Mouse (Mus musculus) urinary bladder, adult 2 months (tissue): ENCODE measurements around the gene Zc3h10. TPM values are rescaled to one million over a fixed set of nuclear protein-coding genes. Genes with fewer than 3 reads are reported as not detected.
"Not testable (repeated sequence)": the region's sequence is repeated elsewhere in the genome, so short reads cannot be mapped to it uniquely, and the experiment has no call there.

Experiments used
- DNase-seq: peaks from one replicate; pipeline ENCODE4 v3.0.0; 2022; ENCODE audit warnings: low spot score
- polyA plus RNA-seq: library from polyadenylated mRNA; depleted of rRNA; stranded (reverse); fragments of >200 nt; gene quantifications from 2 replicates; pipeline ENCODE4 v1.2.3, GENCODE M21; 2012; rRNA removed

The Zc3h10 gene
- polyA plus RNA-seq, 1 experiment = 12.5 TPM

DNA sequence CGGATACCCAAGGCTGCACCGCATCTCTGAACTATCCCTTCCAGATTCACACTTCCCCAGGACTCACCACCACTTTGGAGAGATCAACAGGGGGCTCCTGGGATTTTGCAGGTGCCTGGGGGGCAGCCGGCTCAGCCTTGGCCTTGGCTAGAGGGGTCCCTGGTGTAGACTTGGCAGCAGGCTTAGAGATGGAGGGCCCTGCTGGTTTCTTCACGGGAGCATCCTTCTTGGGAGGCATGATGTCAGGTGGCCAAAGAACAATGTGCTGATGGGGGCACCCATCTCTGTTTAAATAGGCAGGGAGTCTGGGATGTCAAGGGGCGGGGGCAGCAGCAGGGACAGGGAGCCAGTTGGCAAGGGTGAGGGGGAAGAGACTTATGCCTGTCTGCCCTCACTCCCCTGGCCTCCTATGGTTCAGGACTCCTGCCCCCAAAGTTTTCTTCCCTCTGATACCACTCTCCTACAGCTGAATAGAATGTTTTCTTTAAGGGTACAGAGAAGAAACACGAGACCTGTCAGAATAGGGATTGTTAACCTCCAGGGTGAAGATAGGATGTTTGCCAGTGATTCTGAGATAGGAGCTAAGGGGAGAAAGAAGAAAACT is 50.3 kb downstream of the Zc3h10 start:
- no peak for DNase-seq

- no peak for DNase-seq
Observed at GRCm38 (mm10) chr10:128496509-128497077, 51.0 kb downstream of the Zc3h10 start.

- DNase-seq = no peak
Observed at GRCm38 (mm10) chr10:128495903-128496302, 51.7 kb downstream of the Zc3h10 start.

GRCm38 (mm10) chr10:128495270-128495669 is 52.3 kb downstream of the Zc3h10 start:
- DNase-seq = no peak

GRCm38 (mm10) chr10:128494667-128495245 is 52.8 kb downstream of the Zc3h10 start:
- no peak for DNase-seq

- peak; percentile 94 for DNase-seq
Observed at GRCm38 (mm10) chr10:128493695-128494666, 53.6 kb downstream of the Zc3h10 start, which contains the start of gene Myl6. Myl6 (minus strand) TSS chr10:128494145.

DNA sequence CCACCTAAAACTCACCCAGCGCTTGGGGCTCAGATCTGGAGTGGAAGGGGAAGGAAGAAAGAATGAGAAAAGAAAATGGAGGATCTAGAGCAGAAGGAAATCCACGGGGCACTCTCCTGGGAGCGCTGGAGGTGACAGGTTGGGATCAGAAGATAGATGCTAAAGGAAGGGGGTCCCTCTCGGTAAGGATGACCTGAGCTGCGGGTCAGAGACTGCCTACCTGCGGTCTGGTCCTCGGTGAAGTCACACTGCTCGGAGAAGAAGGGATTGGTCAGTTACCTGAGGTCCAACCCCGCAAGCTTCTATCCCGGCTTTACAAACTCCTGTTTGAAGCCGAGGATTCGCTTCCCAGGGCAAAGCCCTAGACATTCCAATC is 54.3 kb downstream of the Zc3h10 start:
- DNase-seq = no peak

- peak; percentile 58 for DNase-seq
Observed at GRCm38 (mm10) chr10:128492633-128493311, 54.8 kb downstream of the Zc3h10 start.

GRCm38 (mm10) chr10:128492051-128492450 is 55.5 kb downstream of the Zc3h10 start:
- not testable (repeated sequence) for DNase-seq

Other genes starting within 250 kb of the Zc3h10 start
- gene Il23a, start 249.0 kb downstream of the Zc3h10 start, polyA plus RNA-seq = 0.12 TPM in 1 of 2 replicates, not detected in the other
- gene Pan2, start 244.4 kb downstream of the Zc3h10 start, polyA plus RNA-seq = 27.9 and 31.7 TPM in 2 replicates
- gene Cnpy2, start 225.3 kb downstream of the Zc3h10 start, polyA plus RNA-seq = 118 and 124 TPM in 2 replicates
- 138 and 150 TPM in 2 replicates for gene Cs, start 210.0 kb downstream of the Zc3h10 start, polyA plus RNA-seq
- gene Coq10a, start 178.8 kb downstream of the Zc3h10 start, polyA plus RNA-seq = 63.6 and 66.9 TPM in 2 replicates
- 19.9 and 26.5 TPM in 2 replicates for gene Ankrd52, start 170.7 kb downstream of the Zc3h10 start, polyA plus RNA-seq
- gene Slc39a5, start 146.5 kb downstream of the Zc3h10 start, polyA plus RNA-seq = not detected in 2 replicates
- 47.2 and 50.1 TPM in 2 replicates for gene Nabp2, start 136.3 kb downstream of the Zc3h10 start, polyA plus RNA-seq
- gene Rnf41, start 136.1 kb downstream of the Zc3h10 start, polyA plus RNA-seq = 25.4 and 25.5 TPM in 2 replicates
- gene Smarcc2, start 88.5 kb downstream of the Zc3h10 start, polyA plus RNA-seq = 91.5 and 97.0 TPM in 2 replicates
- gene Myl6, start 53.6 kb downstream of the Zc3h10 start, polyA plus RNA-seq = 10,835 and 11,320 TPM in 2 replicates
- gene Myl6b, start 49.1 kb downstream of the Zc3h10 start, polyA plus RNA-seq = 3.0 and 3.3 TPM in 2 replicates
- gene Esyt1, start 21.9 kb downstream of the Zc3h10 start, polyA plus RNA-seq = 56.9 and 61.6 TPM in 2 replicates
- gene Rpl41, start 1.5 kb upstream of the Zc3h10 start, polyA plus RNA-seq = 2,645 and 3,313 TPM in 2 replicates
- gene Pa2g4, start 18.2 kb upstream of the Zc3h10 start, polyA plus RNA-seq = 74.1 and 75.9 TPM in 2 replicates
- 25.1 and 27.0 TPM in 2 replicates for gene Erbb3, start 41.9 kb upstream of the Zc3h10 start, polyA plus RNA-seq
- gene Rps26, start 79.0 kb upstream of the Zc3h10 start, polyA plus RNA-seq = 1,064 and 1,154 TPM in 2 replicates
- 1.4 and 2.3 TPM in 2 replicates for gene Ikzf4, start 98.2 kb upstream of the Zc3h10 start, polyA plus RNA-seq
- 19.2 and 21.0 TPM in 2 replicates for gene Suox, start 126.3 kb upstream of the Zc3h10 start, polyA plus RNA-seq
- 101 and 107 TPM in 2 replicates for gene Rab5b, start 148.5 kb upstream of the Zc3h10 start, polyA plus RNA-seq
- 0.72 and 0.95 TPM in 2 replicates for gene Pmel, start 156.4 kb upstream of the Zc3h10 start, polyA plus RNA-seq
- gene Cdk2, start 157.3 kb upstream of the Zc3h10 start, polyA plus RNA-seq = 23.6 and 32.4 TPM in 2 replicates
- gene Dgka, start 197.1 kb upstream of the Zc3h10 start, polyA plus RNA-seq = 65.5 and 71.0 TPM in 2 replicates
- gene Pym1, start 200.1 kb upstream of the Zc3h10 start, polyA plus RNA-seq = 32.9 and 36.9 TPM in 2 replicates
- 19.8 and 22.1 TPM in 2 replicates for gene Mmp19, start 243.1 kb upstream of the Zc3h10 start, polyA plus RNA-seq